Mouse (Mus musculus) E14TG2a.4 (cell line): ENCODE measurements around the gene Rasa1.

Experiments
- H3K27me3 ChIP-seq: 2 replicates; pipeline ENCODE4 v1.6.1; 2014; ENCODE audit warnings: low read length, control low read depth; ENCODE audit not compliant: insufficient read depth
- H3K36me3 ChIP-seq: 2 replicates; pipeline ENCODE4 v1.6.1; 2014; ENCODE audit warnings: low read length, control low read depth; ENCODE audit not compliant: insufficient read depth
- H3K4me1 ChIP-seq: replicated peaks from 2 replicates; pipeline ENCODE4 v1.6.1; 2014; ENCODE audit warnings: low read depth, low read length, control low read depth
- H3K4me3 ChIP-seq: replicated peaks from 2 replicates; pipeline ENCODE4 v1.5.1; 2014; ENCODE audit warnings: mild to moderate bottlenecking, low read length
- H3K9me3 ChIP-seq: 2 replicates; pipeline ENCODE4 v1.6.1; 2014; ENCODE audit warnings: low read length, control low read depth
- CTCF ChIP-seq: conservative IDR thresholded peaks from 2 replicates; pipeline ENCODE4 v1.5.1; 2014; ENCODE audit warnings: low read length
- NANOG ChIP-seq: IDR thresholded peaks from 2 replicates; pipeline ENCODE4 v1.6.1; 2014; ENCODE audit warnings: borderline replicate concordance, low read length, mixed read lengths
- POU5F1 ChIP-seq: IDR thresholded peaks from 2 replicates; pipeline ENCODE4 v1.6.1; 2014; ENCODE audit warnings: low read length, borderline replicate concordance

The Rasa1 gene

DNA sequence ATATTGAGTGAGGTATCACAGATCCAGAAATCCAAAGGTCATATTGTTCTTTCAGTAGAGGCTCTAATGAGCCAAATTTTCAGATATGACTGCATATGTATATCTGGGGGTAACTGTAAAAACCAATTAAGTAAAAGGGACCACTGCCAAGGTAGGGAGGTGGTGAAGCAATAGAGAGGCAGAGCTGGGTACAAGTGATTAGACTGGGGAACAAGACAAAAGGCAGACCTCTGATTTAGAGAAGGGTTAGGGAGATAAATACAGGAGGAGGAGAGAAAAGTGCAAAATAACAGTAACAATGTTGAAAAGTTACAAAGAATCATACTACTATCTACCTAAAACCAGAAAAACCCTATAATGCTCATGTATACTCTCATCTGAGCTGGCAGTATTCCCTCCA is 10.0 kb downstream of the Rasa1 start:
- no peaks in the 10 kb centered on the region for H3K36me3 ChIP-seq
- H3K27me3 ChIP-seq: no peaks in the 10 kb centered on the region
- H3K9me3 ChIP-seq: no peaks in the 10 kb centered on the region
- H3K4me1 ChIP-seq: no peaks in the 10 kb centered on the region; the same call in 1 of the 2 replicates
- H3K4me3 ChIP-seq: no peak overlapping the region
- TF ChIP-seq NANOG (no peak), CTCF (no peak)

DNA sequence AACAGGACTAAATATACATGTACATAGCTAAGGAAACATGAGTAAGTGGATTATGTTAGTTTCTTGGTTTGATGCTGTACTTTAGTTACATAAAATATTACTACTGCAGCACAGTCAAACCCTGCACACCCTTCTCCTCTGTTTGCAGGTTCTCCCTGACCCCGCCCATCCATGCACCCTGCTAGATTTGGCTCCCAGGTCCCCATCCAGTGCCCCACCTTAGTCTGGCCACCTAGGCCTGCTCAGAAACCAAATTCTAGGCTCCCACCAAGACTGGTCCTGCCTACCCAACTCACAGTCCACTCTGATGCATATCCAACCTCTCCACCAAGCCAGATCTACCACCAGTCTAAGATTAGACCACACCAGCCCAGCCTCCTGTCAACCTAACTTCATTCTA is 14.4 kb downstream of the Rasa1 start:
- Histone ChIP-seq H3K36me3 (no peaks in the 10 kb centered on the region), H3K4me3 (no peak overlapping the region), H3K4me1 (no peaks in the 10 kb centered on the region; the same call in 1 of the 2 replicates), H3K27me3 (no peaks in the 10 kb centered on the region), H3K9me3 (no peaks in the 10 kb centered on the region)
- no peak for TF ChIP-seq NANOG
- TF ChIP-seq POU5F1: no peak
- TF ChIP-seq CTCF: no peak

DNA sequence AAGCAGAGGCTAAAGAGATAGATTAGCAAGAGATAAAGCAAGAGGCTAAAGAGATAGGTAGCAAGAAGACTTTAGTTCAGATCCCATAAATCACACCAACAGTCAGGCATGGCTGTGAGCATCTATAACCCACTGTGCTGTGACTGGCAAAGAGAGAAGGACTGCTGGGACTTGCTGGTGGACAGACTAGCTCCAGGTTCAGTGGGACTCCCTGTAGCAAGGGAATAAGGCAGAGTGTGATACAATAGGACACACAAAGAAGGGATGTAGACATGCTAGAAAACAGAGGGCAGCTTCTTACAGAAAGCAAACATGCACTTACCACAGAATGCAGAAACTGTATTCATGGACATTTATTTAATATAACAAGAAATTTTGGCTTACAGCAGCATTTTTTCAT is 15.1 kb downstream of the Rasa1 start:
- H3K4me3 ChIP-seq: no peak overlapping the region
- H3K27me3 ChIP-seq: no peaks in the 10 kb centered on the region
- H3K36me3 ChIP-seq: no peaks in the 10 kb centered on the region
- no peaks in the 10 kb centered on the region; the same call in 1 of the 2 replicates for H3K4me1 ChIP-seq
- no peaks in the 10 kb centered on the region for H3K9me3 ChIP-seq
- TF ChIP-seq NANOG: no peak
- TF ChIP-seq POU5F1: no peak
- no peak for TF ChIP-seq CTCF

DNA sequence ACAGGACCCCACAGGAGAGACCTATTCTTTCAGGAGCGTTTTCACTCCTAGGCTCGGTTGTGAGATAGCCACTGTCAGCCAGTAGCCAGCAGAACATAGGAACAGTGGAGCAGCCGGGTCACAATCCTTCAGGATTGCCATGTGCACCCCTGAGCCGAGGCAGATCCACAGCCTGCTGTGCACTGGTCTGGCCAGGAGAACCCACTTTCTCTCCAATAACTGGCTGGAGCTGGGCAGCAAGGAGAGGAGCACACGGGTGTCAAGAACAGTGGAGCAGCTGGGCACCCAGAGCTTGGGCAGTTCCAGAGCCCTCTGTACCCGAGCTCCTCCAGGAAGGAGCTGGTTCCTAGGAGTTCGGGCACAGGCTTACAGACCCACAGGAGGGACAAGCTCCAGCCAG is 50.2 kb downstream of the Rasa1 start:
- peaks cover 5% of the 10 kb centered on the region; the same call in 1 of the 2 replicates for H3K36me3 ChIP-seq
- no peaks in the 10 kb centered on the region for H3K9me3 ChIP-seq
- H3K27me3 ChIP-seq: no peaks in the 10 kb centered on the region
- H3K4me1 ChIP-seq: no peaks in the 10 kb centered on the region
- no peak overlapping the region for H3K4me3 ChIP-seq
- TF ChIP-seq CTCF (no peak), NANOG (no peak), POU5F1 (no peak)

DNA sequence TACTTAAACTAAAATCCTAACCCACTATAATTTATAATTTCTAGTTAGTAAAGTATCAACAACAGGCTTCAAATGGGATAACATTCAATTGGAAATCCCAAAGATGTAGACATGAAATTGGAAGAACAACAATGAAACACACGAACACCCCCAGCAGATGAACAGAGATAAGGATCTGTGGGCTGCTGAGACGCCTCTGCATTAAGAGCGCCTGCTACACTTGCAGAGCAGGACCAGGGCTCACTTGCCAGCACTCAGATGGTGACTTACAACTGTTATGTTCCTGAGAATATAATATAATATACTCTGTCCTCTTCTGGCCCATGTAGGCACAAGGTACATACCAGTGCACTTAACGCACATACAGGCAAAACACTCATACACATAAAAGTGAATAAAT is 70.3 kb downstream of the Rasa1 start:
- Histone ChIP-seq H3K4me1 (no peaks in the 10 kb centered on the region), H3K36me3 (peaks cover 36% of the 10 kb centered on the region), H3K27me3 (no peaks in the 10 kb centered on the region), H3K9me3 (no peaks in the 10 kb centered on the region), H3K4me3 (no peak overlapping the region)
- no peak for TF ChIP-seq CTCF
- no peak for TF ChIP-seq POU5F1
- TF ChIP-seq NANOG: no peak

DNA sequence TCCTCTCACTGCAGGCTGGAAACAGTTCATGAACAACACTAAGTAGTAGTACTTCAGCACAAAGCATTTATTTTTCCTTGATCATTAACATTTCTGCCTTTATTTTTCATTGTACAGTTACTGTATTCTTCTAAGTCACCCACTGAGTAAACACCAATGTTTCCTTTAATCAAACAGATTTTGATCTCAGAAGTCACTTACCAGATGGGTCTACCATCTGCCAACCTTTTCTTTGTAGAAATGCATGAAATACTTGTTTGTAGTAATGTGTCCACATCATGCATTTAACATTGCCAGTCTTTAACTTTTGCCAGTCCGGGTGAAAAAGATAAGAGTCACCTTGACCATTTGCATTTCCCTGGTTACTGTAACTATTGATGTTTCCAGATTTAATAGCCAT is 78.6 kb downstream of the Rasa1 start:
- TF ChIP-seq POU5F1: no peak
- no peak for TF ChIP-seq NANOG
- no peak for TF ChIP-seq CTCF
- Histone ChIP-seq H3K4me1 (no peaks in the 10 kb centered on the region), H3K27me3 (no peaks in the 10 kb centered on the region), H3K9me3 (no peaks in the 10 kb centered on the region), H3K4me3 (no peak overlapping the region), H3K36me3 (peaks cover 50% of the 10 kb centered on the region)

DNA sequence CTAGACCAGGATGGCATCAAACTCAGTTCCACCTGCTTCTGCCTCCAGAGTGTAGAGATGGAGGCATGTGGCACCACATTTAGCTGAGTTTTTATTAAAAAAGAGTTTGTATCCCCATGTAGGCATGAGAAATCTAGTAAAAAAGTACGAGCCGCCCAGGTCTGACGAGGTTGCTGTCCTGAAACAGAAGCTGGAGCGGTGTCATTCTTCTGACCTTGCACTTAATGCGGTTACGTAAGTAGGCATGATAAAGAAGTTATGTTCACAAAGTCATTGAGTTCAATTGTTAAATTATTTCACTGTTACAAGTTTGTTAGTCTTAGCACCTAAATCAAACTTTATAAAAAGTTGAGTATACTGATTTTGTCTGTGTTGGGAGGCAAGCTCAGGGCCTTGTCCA is 80.3 kb downstream of the Rasa1 start:
- no peaks in the 10 kb centered on the region for H3K9me3 ChIP-seq
- H3K27me3 ChIP-seq: no peaks in the 10 kb centered on the region
- TF ChIP-seq CTCF (no peak), NANOG (no peak), POU5F1 (no peak)
- H3K4me1 ChIP-seq: no peaks in the 10 kb centered on the region
- H3K4me3 ChIP-seq: no peak overlapping the region
- H3K36me3 ChIP-seq: peaks cover 52% of the 10 kb centered on the region

DNA sequence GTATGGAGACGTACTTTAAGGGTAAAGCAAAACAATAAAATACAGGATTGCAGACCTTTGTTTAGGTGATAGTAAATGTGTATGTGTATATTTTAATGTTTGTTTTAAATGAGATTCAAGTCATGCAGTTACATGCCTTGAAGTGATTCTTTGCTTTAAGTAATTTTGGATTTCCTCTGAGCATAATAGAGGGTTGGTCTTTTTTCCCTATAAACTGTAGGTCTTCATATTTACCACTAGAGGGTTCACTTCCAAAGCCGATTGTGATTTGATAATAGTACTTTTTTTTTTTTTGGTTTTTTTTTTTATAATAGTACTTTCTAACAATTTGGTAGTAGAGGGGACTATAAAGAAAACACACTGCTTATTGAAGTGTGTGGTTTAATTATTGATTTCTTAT is 81.4 kb downstream of the Rasa1 start:
- no peaks in the 10 kb centered on the region for H3K9me3 ChIP-seq
- H3K4me3 ChIP-seq: no peak overlapping the region
- no peaks in the 10 kb centered on the region for H3K27me3 ChIP-seq
- H3K4me1 ChIP-seq: no peaks in the 10 kb centered on the region
- peaks cover 49% of the 10 kb centered on the region for H3K36me3 ChIP-seq
- TF ChIP-seq CTCF (peak; percentile 56), POU5F1 (no peak)

DNA sequence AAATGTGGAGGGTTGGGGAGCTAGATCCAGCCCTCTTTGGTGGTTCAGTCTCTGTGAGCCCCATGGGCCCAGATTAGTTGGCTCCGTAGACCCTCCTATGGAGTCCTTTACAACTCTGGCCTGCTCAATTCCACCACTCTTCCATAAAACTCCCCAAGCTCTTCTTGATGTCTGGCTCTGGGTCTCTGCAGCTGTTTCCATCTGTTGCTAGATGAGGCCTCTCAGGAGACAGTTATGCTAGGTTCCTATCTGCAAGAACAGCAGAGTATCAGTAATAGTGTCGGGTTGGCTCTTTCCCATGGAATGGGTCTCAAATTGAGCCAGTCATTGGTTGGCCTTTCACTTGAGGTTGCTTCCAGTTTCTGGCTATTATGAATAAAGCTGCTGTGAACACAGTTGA is 97.7 kb downstream of the Rasa1 start:
- Histone ChIP-seq H3K9me3 (peaks cover 3% of the 10 kb centered on the region; the same call in 1 of the 2 replicates), H3K36me3 (peaks cover 37% of the 10 kb centered on the region), H3K4me3 (no peak overlapping the region), H3K4me1 (peaks cover 21% of the 10 kb centered on the region), H3K27me3 (no peaks in the 10 kb centered on the region)
- TF ChIP-seq CTCF (no peak), NANOG (no peak), POU5F1 (no peak)
